Mouse (Mus musculus) monocyte, adult 2 months (primary cell): ENCODE results near the gene Mylk4.

Experiments
- DNase-seq, 2 experiments: peaks; one replicate each; pipeline ENCODE4 v3.0.0; 2022; ENCODE audit warnings: low spot score in 2 of 2, low read depth in 1 of 2

The Mylk4 gene

DNA sequence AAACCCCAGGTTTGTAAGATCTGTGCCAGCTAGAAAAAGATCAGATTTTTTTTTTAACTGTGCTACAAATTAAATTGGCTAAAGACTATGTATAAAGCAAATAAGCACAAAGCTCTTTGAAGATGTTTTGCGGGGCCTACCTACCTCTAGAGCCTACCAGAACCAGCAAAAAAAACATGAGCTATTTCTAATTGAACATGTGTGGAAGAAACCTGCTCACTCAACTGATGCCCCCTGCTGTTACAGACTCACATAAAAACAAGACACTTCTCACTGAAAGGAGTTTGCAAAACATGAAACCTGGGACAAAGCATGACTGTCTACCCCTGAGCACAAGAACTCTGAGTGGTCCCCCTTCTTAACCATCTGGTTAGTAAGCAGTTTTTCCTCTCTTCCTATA is 13.3 kb upstream of the Mylk4 start:
- DNase-seq = no peak

DNA sequence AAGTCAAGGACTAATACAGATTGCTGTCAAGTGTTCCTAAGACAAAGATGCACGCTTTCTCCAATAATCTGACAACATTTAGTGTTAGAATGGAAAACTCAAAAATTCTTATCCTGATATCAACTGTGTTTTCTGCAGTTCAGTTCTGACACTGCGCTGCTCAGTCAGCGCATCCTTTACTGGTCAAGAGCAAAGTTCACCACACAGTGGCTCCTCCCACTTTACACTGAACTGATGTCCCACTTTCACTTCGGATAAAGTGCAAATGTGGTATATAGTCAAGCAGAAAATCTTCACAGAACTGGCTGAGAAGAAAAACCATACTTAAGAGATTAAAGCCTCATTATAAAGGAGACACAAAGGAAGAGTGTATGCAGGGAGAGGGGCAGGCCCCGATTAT is 11.4 kb upstream of the Mylk4 start:
- no peak for DNase-seq

DNA sequence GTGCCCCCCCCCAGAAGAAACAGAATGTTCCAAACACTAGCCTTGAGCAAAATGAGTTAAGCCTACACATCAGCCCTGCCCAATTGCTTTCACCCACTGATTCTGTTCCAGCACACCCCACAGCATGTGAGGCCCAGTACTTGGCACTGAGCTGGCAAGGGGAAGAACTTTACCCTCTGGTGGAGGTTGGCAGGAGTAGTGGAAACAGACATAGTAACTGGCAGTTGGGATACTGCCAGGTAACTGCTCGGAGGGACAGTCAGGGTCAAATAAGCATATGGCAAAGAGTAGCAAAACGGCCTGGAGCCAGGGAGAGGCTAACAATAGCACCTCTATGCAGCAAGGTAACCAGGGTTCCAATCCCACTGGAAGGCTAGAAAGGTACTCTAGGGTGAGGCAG is 10.9 kb upstream of the Mylk4 start:
- DNase-seq = no peak

DNA sequence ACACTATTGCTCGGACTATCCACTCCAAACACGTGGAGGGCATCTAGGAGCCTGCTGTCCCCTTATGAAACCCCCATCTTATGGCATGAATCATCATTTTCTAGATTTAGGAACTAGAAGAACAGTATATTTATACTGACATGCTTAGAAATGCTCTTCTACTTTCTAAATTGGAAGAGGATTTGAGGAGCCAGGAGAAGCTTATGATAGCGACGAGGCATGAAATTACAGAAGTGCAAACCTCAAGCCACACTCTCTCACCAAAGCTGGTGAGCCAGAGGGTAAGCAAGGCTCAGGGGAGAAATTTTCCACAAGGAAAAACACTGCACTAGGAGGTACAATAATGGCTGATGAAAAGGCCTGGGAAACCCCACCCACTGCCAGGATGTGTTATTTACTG is 6.0 kb upstream of the Mylk4 start:
- DNase-seq = no peak

DNA sequence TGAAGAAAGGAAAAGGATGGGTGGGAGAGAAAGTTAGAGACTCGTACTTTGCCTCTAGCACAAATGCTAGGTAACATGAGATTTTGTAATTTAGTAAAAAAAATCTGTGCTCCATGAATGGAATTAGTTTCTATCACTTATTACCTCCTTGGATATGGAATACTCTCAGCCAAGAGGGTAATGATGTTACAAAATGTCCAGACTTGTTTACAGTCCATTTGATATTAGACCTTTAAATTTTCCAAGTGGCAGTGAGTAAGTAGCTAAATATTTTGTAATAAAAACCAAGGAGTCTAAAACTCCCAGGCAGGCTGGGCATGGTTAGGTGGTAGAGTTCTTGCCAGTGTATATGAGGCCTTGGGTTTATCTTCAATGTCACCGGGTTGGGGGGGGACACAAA is 3.8 kb upstream of the Mylk4 start:
- no peak for DNase-seq

DNA sequence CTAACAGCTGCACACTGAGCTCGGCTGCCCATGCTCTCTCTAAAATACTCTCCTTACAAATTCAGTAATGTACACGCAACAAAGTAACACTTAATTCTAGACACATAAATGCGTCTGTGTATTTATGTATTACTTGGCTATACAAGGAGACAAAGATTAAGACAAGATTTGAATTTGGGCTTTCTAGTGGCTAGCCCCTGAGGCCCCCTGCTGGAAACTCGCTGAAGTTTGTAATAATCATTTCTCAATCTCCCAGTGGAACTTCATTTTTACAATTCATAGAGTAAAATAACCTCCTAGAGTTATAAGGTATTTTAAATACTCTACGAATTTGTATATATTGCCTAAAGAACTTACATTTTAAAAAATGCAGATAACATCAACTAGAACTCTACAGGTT is 699 bp downstream of the Mylk4 start:
- no peak for DNase-seq

DNA sequence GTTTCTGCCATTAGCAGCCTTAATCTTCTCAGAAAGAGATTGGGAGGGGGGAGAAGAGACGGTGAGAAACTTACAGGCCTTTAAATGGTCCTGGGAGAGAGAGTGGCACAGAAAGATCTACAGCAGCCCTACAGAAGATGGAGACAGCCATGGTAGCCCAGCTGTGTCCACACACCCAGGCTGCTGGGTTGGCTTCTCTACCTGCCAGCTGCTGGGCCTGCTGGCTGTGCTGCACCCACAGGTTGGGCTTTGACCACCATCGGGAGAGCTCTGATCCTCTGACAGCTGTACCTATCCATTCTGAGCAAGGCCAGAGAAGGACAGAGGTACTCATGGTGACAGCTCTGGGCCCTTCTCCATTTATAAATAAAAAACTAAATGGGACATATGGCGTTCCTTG is 4.9 kb downstream of the Mylk4 start:
- no peak for DNase-seq

DNA sequence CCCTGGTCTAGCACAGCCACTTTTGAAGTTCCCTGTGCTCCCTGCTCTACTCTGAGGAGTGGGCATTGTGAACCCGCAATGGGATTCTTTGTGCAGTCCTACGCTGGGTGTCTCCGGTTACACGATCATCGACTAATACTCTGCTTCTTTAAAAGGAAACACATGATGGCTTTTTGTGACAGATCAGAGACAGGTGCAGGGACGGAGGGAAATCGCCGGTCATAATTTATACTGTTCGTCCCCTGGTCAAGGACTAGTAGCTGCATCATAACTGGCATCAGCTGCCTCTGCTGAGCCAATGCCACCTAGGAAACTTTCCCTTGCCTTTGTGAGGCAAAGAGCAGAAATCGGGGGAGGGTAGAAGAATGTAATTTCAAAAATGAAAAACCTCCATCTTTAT is 7.4 kb downstream of the Mylk4 start:
- no peak for DNase-seq

DNA sequence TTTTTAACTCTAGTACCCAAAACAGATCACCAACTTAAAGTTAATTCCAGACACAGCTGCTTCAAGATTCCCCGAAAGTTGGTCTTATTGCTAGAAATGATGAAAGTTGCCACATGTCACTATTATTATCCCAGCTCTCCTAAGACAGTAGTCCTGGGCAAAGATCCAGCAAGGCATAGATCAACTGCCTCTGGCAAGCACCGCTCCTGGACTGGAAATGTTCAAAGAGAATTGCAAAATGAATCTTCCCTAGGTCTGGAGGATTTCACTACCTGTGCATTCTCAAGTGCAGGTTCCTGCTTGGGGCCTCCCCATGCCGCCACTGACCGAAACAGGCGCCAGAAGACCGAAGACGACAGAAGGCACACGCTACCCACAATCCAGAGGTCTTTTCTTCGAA is 7.9 kb downstream of the Mylk4 start:
- DNase-seq = no peak

DNA sequence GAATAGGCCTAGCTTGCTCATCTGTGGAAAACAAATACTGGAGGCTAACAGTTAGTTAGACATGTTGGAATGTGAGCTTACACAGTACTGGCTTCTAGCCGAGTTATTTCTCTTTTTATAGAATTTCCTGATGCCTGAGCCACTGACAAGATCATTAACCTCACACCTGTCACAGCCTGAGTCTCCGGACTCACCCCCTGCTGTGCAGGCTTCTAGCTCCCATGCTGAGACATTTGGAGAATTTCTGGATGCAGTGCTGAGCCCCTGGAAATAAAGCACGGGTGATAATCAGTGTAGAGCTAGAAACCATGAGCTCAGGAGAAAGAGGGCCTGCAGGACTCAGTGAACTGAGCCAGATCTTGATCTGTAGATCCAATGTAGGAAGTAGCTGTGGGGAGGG is 13.8 kb downstream of the Mylk4 start:
- no peak for DNase-seq

DNA sequence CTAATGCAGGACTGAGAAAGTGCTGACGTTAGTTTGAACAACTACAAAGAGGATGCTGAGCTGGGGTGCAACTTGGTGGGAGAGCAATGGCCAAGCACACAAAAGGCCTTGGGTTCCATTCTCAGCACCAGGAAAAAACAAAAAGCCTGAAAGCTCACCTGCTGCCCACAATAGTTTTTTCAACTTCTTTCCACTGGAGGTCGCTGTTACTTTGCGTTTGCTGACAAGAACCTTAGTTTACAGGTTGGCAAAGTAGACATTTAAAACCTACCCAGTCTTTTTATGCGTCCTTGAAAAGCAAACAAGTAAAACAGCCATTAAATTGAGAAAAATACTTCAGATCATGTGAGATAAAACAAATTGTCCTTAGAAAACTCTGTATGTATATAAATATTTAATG is 15.7 kb downstream of the Mylk4 start:
- DNase-seq = no peak

DNA sequence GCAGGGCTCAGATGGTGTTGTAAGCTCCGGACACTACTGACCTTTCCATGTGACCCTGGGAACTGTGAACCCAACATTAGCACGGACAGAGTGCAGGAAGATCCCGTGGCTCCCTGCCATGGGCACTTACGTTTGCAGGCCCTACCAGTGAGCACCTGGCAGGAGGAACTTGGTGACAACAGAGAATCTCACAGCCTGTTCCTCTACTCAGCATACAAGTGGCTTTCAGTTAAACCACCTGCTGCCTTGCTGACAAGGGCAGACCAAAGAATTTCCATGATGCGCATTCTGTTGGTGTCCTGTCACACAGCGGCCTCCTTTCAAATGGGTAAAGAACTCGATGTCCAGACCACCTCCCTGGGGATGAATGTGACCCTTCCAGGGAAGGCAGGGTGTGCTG is 19.3 kb downstream of the Mylk4 start:
- no peak for DNase-seq

DNA sequence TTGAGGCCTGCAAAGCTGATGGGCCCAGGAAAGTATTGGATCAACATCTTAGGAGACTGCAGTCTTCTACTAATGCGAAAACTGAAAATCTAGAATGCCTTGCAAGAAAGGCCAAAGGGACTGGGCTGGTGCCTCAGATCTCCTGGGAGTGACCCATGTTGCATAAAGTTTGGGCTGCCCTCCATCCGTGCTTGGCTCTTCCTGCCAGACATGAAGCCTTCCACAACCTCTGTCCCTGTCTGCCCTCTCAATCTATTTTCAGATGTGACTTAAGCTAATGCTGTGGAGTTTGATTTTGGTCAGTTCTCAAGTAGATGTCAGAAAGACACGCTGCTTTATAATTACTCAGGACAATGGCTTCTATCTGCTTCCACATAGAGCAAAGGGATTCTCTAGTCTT is 20.6 kb downstream of the Mylk4 start:
- no peak for DNase-seq

DNA sequence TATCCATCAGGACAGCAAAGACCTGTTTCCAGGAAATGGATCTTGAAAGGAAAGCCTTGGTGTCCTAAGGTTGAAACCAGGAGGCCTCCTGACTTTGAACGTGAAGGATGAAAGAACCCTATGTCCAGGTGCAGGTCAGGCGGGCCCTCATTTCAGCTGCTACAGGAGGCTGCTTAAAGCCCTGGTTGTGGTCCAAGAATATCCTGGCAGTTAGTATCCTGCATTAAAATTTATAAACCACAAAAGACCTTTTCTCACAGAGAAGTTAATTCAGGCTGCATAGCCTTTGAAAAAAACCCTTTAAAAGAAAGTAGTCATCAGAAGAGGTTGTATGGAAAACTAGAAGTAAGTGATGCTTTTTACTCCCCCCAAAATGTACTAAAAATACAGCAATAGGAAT is 23.0 kb downstream of the Mylk4 start:
- no peak for DNase-seq

DNA sequence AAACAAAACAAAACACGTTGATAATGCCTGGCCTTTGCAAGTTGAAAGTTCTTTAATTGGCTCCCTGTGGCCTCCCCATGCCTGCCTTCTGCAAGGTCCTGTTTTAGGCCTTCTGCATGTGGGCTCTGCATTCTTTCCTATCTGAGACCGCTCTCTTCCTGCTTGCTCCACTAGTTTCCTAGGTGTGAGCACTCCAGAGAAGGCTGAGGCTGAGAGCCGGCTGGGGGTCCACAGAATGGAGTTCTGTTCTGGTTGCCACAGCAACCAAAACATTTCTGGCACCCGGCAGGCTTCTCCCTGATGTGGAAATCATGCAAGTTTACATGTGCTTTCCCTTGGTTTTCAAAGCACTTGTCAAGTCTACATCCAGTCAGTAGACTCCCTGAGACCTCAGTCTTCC is 24.7 kb downstream of the Mylk4 start:
- no peak for DNase-seq

DNA sequence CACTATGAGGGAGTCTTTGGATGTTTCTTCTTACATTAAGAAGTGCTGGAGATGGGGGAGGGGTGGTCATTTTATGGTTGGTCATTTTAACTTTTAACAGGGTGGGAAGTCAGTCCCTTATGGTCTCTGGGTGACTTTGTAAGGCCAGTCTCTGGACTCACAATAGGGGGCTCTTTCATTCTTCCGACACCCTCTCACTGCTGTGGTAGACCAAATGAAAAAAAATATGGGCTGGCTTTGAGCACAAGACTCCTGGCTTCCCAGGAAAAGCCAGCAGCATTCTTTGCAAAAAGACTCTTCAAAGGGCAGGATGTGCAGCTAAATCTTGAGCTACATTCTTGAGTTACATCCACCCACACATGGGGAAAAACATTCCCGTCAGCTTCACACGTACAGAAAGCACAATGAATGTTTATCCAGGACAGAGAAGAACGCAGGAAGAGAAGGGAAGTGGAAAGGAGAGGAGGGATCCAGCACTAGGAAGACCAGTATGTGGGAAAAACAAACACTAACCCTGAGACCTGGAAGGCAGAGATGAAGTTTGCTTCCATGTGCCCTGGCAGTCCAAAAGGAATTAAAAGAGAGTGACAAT is 31.6 kb downstream of the Mylk4 start:
- DNase-seq = no peak

DNA sequence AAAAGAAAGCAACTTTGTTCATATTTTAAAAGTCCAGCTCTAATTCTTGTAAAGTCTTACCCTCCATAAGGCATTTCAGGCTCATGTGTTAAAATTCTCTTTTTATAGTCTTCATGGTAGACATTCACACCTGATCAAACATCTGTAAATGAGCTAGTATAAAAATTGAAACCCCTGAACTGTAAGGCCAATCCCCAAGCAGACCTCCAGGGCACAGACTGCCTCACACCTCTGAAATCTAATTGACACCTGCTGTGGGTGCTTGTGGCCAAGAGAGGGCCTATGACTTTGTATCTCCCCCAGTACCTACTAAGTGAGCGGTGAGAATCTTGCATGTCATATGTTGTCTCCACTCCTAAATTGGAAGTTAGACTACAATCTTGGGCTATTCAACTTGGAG is 33.2 kb downstream of the Mylk4 start:
- no peak for DNase-seq

DNA sequence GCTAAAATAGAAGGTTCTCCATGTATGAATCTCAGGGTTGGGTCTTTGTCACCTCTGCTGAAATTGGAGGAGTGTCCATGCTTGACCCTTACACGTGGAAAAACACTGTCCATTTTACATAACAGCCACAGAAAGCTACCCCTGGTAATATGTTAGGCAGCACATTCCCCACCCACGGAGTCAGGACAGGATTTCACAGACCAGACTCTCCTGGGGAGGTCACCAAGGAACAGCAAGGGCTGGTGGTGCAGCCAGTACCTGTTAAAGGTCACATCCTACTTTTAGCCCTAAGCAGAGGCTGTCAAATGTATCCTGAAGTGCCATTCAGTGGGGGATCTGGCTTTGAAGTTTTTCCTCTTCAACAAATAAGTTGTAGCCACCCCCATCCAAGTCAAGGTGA is 35.3 kb downstream of the Mylk4 start:
- DNase-seq = no peak

DNA sequence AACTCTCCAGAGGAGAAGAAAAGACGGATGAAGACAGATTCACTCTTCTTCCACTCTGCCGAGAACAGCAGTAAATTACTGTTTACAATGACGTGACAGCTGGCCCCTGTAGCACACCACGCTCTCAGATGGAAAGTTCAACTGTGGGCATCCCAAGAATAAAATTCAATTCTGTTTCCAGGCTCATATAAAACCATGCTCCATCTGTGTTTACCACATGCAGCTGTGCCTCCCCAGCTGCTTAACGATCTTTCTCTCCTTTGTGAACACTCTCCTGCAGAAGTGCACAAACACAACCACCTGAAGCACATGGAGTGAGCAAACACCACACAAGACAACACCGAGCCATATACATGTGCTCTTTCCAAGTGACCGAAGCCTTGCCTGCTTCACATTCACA is 42.6 kb downstream of the Mylk4 start:
- no peak for DNase-seq

DNA sequence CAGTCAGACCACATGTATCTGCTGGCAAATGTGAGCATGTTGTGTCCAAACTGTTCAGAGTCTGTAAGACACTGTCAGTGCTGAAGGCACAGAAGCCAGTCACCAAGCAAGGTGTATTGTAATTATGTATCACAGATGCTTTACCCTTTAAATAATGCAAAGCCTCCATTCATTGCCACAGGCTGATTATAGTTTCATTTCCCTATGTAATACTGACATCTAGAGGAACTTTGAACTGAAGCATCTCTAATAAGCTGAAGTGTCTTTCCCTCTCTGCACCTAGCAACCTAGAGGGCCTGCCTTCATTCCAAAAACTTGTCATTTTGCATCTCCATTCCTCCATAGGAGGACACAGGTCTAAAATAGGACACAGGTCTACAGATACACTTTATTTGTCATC is 52.5 kb downstream of the Mylk4 start:
- DNase-seq = no peak

DNA sequence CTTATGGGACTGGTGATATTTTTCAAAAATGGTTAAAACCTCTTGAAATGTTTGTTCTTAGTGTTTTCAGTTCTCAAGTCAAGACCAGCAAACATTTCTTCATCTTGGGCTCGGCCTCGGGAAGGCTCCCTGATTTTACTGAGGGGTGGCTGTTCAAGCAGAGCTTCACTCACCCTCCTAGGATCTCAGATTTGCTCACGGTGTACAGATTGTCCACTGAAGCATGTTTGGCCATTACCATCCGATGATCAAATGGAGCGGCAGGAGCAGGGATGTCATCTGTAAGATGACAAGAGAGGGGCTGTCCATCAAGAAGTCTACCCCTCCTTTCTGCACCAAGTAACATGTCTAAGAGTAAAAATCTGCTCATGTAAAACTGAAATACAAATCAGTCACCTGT is 59.1 kb downstream of the Mylk4 start:
- DNase-seq = no peak

DNA sequence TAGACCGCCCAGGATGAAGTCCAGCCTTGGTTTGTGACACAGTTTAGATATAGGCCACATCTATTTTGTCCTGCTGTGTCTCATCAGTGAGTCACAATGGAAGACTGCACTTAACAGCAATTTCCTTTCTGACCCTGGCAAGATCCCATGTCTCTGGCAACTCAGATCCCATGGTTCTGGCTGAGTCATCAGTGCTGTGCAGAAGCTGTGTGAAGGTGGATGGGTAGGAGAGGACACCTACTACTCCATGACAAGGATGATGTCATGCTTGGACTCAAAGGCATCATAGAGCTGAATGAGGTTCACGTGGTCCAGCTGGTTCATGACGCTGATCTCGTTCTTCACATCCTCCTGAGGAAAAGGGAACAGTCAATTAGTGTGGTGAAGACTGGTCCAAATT is 62.0 kb downstream of the Mylk4 start:
- no peak for DNase-seq

DNA sequence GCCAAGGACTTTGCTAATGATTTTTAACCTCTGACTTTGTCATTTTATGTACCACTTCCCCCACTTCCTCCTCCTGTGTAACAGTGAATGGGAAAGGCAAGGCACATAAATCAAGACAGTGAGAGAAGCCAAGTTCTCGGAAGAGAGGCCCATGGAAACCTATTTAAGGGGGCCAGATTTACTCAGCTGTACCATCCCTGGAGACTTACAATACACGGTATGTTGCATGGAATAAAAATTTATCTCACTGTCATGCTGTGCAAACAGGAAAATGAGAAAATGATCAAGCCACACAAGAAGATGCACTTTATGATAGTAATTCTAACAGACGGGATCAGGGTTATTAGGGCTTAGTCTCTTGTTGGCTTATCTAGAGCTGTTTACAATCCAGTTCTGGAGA is 64.5 kb downstream of the Mylk4 start:
- no peak for DNase-seq

DNA sequence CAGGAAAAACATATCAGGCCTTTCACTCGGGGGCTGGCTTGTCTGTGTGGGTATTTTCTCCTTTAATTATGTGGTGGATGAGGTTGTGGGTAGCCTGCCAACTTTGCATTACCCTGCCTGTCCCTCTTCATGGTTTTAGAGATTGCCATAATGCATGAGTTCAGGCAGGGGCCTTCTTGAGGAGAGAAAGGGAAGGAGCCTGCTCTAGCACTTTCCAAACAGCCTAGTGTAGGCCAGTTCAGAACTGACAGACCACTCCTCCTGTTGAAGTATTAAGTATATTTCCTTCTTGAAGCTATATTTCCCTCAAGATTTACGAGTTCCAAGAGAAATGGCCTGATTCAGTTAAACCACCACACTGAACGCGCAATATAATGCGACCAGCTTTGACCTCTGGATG is 66.0 kb downstream of the Mylk4 start:
- DNase-seq = no peak
